Comparison of ENCODE assay signal across 10 mouse cellular contexts in the genomic region with DNA sequence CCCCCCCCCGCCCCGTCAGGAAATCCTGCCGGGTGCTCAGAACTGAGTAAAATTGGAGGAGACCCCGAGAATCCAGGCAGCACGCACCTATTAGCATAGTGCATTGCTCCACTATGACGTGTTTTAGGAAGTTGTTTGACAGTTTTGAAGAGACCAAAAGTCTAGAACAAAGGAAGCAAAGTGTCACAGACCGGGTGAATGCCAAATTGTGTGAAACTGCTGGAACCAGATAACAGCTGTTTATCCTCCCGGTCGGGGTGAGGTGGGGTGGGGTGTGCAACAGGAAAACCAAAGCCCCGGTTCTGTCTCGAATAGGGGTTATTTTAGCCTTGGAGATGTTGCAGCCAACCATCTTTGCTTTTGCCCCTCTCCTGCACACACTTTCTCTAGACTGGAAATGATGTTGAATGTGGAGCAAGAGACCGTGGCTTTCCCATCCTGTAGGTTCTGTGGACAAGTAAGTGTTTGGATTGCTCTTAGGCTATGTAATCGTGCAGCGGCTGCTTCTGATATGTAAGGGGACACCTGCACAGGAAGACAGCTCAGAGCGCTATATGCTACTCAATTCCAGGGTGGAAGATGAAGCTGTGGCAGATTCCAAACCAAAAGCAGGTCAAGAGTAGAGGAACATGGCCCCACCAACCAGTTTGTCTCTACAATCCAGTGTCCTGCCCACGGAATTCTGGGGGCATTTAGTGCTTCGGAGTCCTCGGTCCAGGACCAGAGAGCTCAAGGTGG. TPM values are rescaled to one million over a fixed set of nuclear protein-coding genes. Genes with fewer than 3 reads are reported as not detected.
A peak's percentile ranks its signal among the peaks of the same experiment; 100 is the strongest.
DNase-seq lines count a peak whose midpoint lies in the region; ATAC-seq lines count a peak whose summit lies in the region.
"Had no signal": no experiment of that assay in that cellular context is flagged by ENCODE, and none has a peak within 500 bp of the region (broad histone marks: within the 10 kb centered on the region; RNA-seq: fewer than 3 reads in every experiment).

No protein-coding gene starts in this region.

- H3K4me3 ChIP-seq in megakaryocyte, embryonic 14.5 days (replicated peaks): peak overlapping the region; percentile 93
- H3K4me3 ChIP-seq in neural tube, embryonic 14.5 days (ENCODE audit: low read depth, low read length): no peak overlapping the region

- peaks cover 12% of the 10 kb centered on the region for H3K36me3 ChIP-seq in megakaryocyte, embryonic 14.5 days (replicated peaks; ENCODE audit: low read length)
- no peaks in the 10 kb centered on the region for H3K36me3 ChIP-seq in neural tube, embryonic 14.5 days (ENCODE audit: control insufficient read depth, insufficient read depth, low read length)

- WGBS in neural tube, embryonic 14.5 days: 3% methylated on average over 18 of the region's 18 CpGs

- no peak overlapping the region for H3K9ac ChIP-seq in neural tube, embryonic 14.5 days (replicated peaks; ENCODE audit: low read depth, low read length)

- peaks cover 84% of the 10 kb centered on the region for H3K4me1 ChIP-seq in megakaryocyte, embryonic 14.5 days
- peaks cover 6% of the 10 kb centered on the region; the same call in 1 of the 2 replicates for H3K4me1 ChIP-seq in neural tube, embryonic 14.5 days (ENCODE audit: control insufficient read depth, insufficient read depth, low read length)

- no peak overlapping the region for H3K27ac ChIP-seq in neural tube, embryonic 14.5 days (ENCODE audit: low read depth, low read length)
- H3K27ac ChIP-seq: macrophage had no signal

- DNase-seq in heart, postnatal 4 days: peak; percentile 5
- peak; percentile 60 for DNase-seq in kidney, postnatal 14 days
- DNase-seq in cerebellum, adult 8-10 months: no peak
- no peak for DNase-seq in urinary bladder, postnatal 14 days (ENCODE audit: low spot score)
- DNase-seq in yolk sac, embryonic 10.5 days (ENCODE audit: low spot score): no peak
- DNase-seq: right cerebral cortex, postnatal 14 days had no signal

- no peaks in the 10 kb centered on the region for H3K27me3 ChIP-seq in megakaryocyte, embryonic 14.5 days (replicated peaks)
- H3K27me3 ChIP-seq in neural tube, embryonic 14.5 days (ENCODE audit: control insufficient read depth, insufficient read depth, low read length): peaks cover 26% of the 10 kb centered on the region

- peak overlapping the region; percentile 62; the same call in 1 of the 2 replicates for H3K4me2 ChIP-seq in neural tube, embryonic 14.5 days (ENCODE audit: low read depth, low read length)

- ATAC-seq in megakaryocyte, adult 5-6 weeks (ENCODE audit: poor library complexity, severe bottlenecking): no peak
- no peak for ATAC-seq in neural tube, embryonic 14.5 days (ENCODE audit: low read depth)

- no peaks in the 10 kb centered on the region for H3K9me3 ChIP-seq in megakaryocyte, embryonic 14.5 days
- H3K9me3 ChIP-seq in neural tube, embryonic 14.5 days (ENCODE audit: control insufficient read depth, low read length): no peaks in the 10 kb centered on the region

RNA-seq across cellular contexts. Expression of gene Robo3, which starts 0.9 kb away (rescaled TPM):
- polyA plus RNA-seq in megakaryocyte, embryonic 14.5 days (2012; ENCODE audit: insufficient read depth, low replicate concordance): 433 and 1,147 TPM in 2 replicates
- total RNA-seq in megakaryocyte, adult 5-6 weeks (2015): not detected in 2 replicates
- 0.20 TPM in 1 of 2 replicates, not detected in the other for total RNA-seq in megakaryocyte, adult 5-6 weeks (2017)
- under 1 TPM in 1 of 2 experiments, not detected in 1; 0.05 TPM for total RNA-seq in heart, postnatal 4 days (2021)
- polyA plus RNA-seq in neural tube, embryonic 14.5 days (2014; fragmentation: Nextera tagmentation; extraction: Ambion mirVana): 13.6 and 25.1 TPM in 2 replicates
- polyA plus RNA-seq: macrophage had no signal

RNA-seq across cellular contexts. Expression of gene Robo4, which starts 32.3 kb away (rescaled TPM):
- polyA plus RNA-seq in megakaryocyte, embryonic 14.5 days (2012; ENCODE audit: insufficient read depth, low replicate concordance): not detected in 2 replicates
- total RNA-seq in megakaryocyte, adult 5-6 weeks (2015): not detected in 2 replicates
- not detected in 2 replicates for total RNA-seq in megakaryocyte, adult 5-6 weeks (2017)
- 10 to 100 TPM; 32.6 to 33.2 TPM for total RNA-seq in heart, postnatal 4 days (2021)
- 2.4 and 3.7 TPM in 2 replicates for polyA plus RNA-seq in neural tube, embryonic 14.5 days (2014; fragmentation: Nextera tagmentation; extraction: Ambion mirVana)
- polyA plus RNA-seq: macrophage had no signal

RNA-seq across cellular contexts. Expression of gene Msantd2, which starts 55.1 kb away (rescaled TPM):
- 1.5 and 3.5 TPM in 2 replicates for polyA plus RNA-seq in megakaryocyte, embryonic 14.5 days (2012; ENCODE audit: insufficient read depth, low replicate concordance)
- total RNA-seq in megakaryocyte, adult 5-6 weeks (2015): 15.1 and 18.4 TPM in 2 replicates
- 24.4 and 26.4 TPM in 2 replicates for total RNA-seq in megakaryocyte, adult 5-6 weeks (2017)
- total RNA-seq in heart, postnatal 4 days (2021): 10 to 100 TPM; 15.2 to 20.6 TPM
- polyA plus RNA-seq in neural tube, embryonic 14.5 days (2014; fragmentation: Nextera tagmentation; extraction: Ambion mirVana): 36.2 and 39.5 TPM in 2 replicates

Comparison
In these comparisons a context has a peak if more than half of its experiments do, and no peak if none do; other contexts are left out.
1. DNase-seq: peak in heart, postnatal 4 days (single experiment) and kidney, postnatal 14 days (single experiment); none in cerebellum, adult 8-10 months (single experiment), urinary bladder, postnatal 14 days (single experiment) and yolk sac, embryonic 10.5 days (single experiment).
2. RNA of gene Robo4, which starts 32.3 kb away (total RNA-seq): 32.6 to 33.2 TPM in heart, postnatal 4 days; not detected in megakaryocyte, adult 5-6 weeks; every median in the first group is over 10 times any median in the second.